Mouse (Mus musculus) cortical plate, adult 2 months (tissue): Measurements from ENCODE around the gene Adtrp.

Experiments used
- CTCF ChIP-seq: fragments of 200-500 bp; IDR thresholded peaks from 2 replicates; pipeline ENCODE4 v1.5.1; 2011; ENCODE audit warnings: mild to moderate bottlenecking, control low read depth, low read length; ENCODE audit not compliant: insufficient read depth; ENCODE audit errors: extremely low read depth
- POLR2A ChIP-seq: fragments of 200-500 bp; IDR thresholded peaks from 2 replicates; pipeline ENCODE4 v1.6.1; 2011; ENCODE audit warnings: mild to moderate bottlenecking, low read length, control low read depth; ENCODE audit not compliant: insufficient read depth; ENCODE audit errors: extremely low read depth

DNA sequence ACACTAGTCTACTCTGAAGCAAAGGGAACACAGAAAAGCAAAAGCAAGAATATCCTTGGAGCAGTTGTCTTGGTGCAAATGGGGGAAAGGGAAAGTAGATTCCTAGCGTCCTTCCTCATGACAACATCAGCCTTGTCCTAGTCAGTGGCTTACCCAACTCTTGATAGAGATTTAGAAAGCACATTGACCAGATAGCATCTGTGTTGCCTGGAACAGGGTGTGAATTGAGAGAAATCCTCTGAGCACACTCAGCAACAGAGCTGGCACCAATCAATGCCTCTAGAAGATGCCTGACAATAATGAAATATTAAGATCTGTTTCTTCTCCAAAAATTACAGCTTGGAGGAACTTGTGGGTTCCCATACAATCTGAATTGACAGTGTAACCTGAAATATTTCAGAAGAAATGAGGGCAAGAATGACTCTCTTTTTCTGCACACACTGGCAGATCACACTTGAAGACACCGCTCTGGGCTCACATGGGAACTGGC lies 42.7 kb upstream of the Adtrp start:
- TF ChIP-seq POLR2A (no peak), CTCF (no peak)
